Mouse (Mus musculus) monocyte, adult 2 months (primary cell): Measurements from ENCODE around the gene Dync2h1.
"Not testable (repeated sequence)": the region's sequence is repeated elsewhere in the genome, so short reads cannot be mapped to it uniquely, and the experiment has no call there.

Experiments
- DNase-seq, 2 experiments: peaks; one replicate each; pipeline ENCODE4 v3.0.0; 2022; ENCODE audit warnings: low spot score in 2 of 2, low read depth in 1 of 2

Dync2h1 gene

GRCm38 (mm10) chr9:7032553-7032952 lies 151.7 kb downstream of the Dync2h1 start:
- no peak for DNase-seq

GRCm38 (mm10) chr9:7015600-7015999 lies 168.6 kb downstream of the Dync2h1 start:
- DNase-seq: no peak

GRCm38 (mm10) chr9:7014733-7015132 lies 169.5 kb downstream of the Dync2h1 start:
- DNase-seq: no peak

- DNase-seq: no peak
Observed at GRCm38 (mm10) chr9:7009785-7010184, 174.5 kb downstream of the Dync2h1 start.

GRCm38 (mm10) chr9:6994865-6995264 lies 189.4 kb downstream of the Dync2h1 start:
- DNase-seq: no peak

- no peak for DNase-seq
Observed at GRCm38 (mm10) chr9:6994275-6994674, 190.0 kb downstream of the Dync2h1 start.

GRCm38 (mm10) chr9:6988893-6989685 lies 195.2 kb downstream of the Dync2h1 start:
- no peak for DNase-seq

GRCm38 (mm10) chr9:6986161-6986560 lies 198.1 kb downstream of the Dync2h1 start:
- no peak for DNase-seq

GRCm38 (mm10) chr9:6969171-6969570 lies 215.1 kb downstream of the Dync2h1 start:
- no peak for DNase-seq

GRCm38 (mm10) chr9:6965006-6965405 lies 219.2 kb downstream of the Dync2h1 start:
- no peak for DNase-seq

- no peak for DNase-seq
Observed at GRCm38 (mm10) chr9:6958311-6958710, 225.9 kb downstream of the Dync2h1 start.

GRCm38 (mm10) chr9:6927399-6928035 lies 256.7 kb downstream of the Dync2h1 start:
- no peak for DNase-seq

GRCm38 (mm10) chr9:6913471-6913870 lies 270.8 kb downstream of the Dync2h1 start:
- no peak for DNase-seq

- not testable (repeated sequence) for DNase-seq
Observed at GRCm38 (mm10) chr9:6910537-6910936, 273.7 kb downstream of the Dync2h1 start.

- DNase-seq: no peak
Observed at GRCm38 (mm10) chr9:6901620-6902019, 282.6 kb downstream of the Dync2h1 start.

- no peak for DNase-seq
Observed at GRCm38 (mm10) chr9:6891331-6891730, 292.9 kb downstream of the Dync2h1 start.

- no peak for DNase-seq
Observed at GRCm38 (mm10) chr9:6881187-6881984, 302.9 kb downstream of the Dync2h1 start.
